Mouse (Mus musculus): ENCODE data around the gene Agap3.

Gene Agap3

DNA sequence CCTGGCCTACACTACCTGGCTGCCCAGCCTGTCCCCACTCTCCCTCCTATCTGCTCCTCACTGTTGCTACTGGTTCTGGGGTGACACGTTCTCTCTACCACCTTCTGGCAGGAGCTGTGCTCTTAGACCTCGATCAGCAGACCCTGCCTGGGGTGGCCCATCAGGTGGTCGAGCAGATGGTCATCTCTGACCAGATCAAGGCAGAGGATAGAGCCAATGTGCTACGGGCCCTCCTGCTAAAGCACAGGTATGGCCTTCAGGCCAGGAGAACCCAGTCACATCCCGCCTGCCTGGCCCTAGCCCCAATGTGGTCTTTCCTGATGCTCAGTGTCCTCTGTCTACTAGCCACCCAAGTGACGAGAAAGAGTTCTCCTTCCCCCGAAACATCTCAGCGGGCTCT, 18.0 kb upstream of the Agap3 start:
- DNase-seq: peak; percentile 90

DNA sequence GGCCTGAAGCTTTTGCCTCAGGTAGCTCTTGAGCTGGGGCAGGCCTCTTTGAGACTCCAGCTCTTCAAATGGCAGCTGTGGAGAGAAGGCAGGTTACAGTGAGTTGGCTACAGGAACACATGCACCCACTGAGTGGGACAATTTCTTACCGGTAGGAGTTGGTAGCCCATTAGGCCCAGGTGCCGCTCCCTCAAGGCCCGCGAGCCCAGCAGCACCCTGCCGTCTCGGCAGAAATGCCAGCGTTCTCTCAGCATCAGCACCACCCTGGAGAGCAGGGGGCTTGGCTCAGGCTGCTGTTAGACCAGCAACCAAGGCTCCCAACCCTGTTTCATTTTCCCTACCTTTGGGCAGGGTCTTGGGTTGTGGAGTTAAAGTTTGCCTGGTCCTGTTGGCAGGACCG, 10.8 kb upstream of the Agap3 start:
- DNase-seq: peak; percentile 92

DNA sequence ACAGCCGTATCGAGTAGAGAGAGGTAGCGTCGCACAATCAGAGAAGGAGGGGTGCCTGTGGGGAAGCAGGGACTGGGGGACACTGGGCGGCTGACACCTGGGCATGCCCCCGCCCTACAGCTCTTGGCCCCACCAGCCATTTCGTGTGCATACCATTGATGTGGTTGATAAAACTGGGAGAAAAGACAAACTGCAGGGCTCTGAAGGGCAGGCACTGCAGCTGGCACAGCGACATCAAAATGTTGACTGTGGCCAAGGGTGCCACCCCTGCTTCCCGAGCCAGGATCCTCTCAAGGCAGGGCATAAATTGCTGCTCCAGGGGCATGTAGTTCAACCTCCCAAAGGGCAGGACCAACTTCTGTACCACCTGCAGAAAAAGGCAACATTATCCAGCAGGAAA, 9.9 kb upstream of the Agap3 start:
- DNase-seq: peak; percentile 93

DNA sequence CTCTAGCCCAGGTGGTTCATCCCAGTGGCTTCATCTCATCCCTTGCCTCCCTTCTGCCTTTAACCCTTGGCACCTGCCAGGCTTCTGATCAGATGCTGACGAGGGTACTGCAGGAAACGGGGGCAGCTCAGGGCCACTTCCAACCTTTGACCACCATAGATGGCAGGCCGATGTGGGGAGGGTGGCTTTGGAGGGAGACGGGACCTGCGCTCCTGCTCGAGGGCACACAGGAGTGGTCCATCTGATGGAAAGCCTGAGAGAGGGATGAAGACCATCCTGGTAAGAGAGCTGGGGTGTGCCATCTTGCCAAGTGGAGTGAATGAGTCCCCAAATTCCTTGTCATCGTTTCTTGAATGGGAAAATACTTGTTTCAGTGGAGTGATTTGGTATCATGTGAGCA, 8.8 kb upstream of the Agap3 start:
- peak; percentile 91 for DNase-seq

DNA sequence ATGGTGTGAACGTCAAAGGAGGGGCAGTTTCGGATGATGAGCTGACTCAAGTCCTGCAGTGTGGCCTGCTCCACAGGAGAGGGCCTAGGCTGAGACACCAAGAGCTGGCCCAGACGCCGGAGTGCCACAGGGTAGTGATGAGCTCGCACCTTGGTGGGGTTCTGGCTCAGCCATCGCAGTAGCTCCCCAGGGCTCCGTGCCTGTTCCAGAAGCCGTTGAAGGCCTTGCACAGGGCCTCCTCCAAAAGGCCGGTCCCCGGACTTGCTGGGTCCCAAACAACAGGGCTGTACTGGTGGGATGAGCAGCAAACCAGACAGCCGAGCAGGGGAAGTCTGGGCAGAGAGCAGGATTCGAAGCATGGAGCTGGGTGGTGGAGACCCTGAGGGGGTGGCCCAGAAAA, 8.1 kb upstream of the Agap3 start:
- peak; percentile 93 for DNase-seq

DNA sequence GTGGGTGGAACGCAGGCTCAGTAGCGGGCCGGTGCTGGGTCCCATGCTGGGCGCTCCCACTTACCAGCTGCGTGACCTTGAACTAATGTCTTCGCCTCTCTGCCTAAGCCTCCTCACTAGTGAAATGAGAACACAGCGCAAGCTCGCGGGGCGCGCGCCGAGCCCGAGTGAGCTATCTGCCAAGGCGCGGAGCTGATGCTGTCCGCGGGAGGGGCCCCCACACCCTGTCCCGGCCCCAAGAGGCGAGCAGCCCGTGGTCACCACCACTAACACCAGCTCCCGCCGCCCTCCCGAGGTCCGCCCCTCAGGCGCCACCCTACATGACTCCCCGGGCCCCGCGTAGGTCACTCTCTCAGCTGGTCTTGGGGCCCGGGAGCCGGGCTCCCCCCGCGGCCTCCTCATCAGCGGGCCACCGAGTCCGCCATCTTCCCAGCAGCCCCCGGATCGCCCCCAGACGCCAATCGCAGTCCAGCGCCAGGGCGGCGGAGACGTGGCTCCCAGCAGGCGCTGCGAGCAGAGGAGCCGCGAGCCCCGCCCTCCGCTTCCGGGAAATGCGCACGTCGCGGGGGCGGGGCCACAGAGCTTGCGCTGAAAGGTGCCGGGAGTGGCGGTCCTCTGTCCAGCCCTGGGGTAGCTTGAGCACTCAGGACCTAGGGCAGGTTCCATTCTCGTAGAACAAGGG, 7.1 kb upstream of the Agap3 start, which contains the start of gene Fastk:
TSS of gene Fastk (minus strand) at position 542 of the 682 bp plus-strand sequence.
- DNase-seq: peak; percentile 99

DNA sequence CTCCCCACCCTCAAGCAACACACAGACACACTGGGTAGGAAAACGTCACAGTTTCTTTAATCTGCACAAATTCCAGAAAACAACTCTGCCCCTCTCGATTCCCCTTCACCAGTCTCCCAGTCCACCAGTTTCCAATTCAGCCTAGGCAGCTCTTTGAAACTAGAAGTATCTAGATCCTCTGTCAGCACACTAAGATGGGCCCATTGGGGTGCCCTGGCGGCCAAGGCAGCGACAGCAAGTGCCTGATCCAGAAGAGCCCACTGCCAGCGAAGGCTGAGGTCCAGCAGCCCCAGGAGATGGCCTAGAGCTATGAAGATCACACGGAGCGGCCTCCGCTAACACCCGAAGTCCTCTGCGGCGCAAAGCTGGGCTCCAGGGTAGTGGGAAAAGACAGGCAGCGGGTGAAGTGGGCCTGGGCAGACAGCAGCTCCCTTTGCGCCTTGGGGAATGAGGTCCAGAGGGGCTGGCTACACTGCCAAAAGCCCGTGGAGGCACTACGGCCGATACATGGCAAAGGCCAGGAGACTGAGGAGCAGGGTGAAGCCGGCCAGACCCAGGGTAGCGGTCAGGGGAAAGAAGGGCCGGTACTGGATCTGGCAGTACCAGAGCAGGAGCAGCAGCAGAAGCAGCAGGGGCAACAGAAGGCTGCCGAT, 6.4 kb upstream of the Agap3 start:
- peak; percentile 95 for DNase-seq

DNA sequence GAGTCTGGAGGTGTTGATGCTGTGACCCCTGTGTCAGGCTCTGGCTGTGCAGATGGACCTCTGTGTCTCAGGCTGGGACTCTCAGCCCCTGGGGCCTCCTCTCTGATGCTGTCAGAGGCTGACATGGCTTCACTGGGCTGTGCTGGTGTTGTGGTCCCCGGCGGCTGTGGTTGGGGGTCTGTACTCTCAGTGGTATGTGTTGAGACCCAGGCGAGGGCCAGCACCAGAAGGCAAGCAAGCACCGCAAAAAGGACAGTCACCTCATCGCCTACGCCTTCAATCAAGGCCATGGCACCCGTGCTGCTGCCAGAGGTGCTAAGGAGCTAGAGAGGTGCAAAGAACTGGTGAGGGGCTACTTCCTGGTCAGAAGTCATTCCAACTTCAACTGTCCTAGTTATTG, 5.3 kb upstream of the Agap3 start:
- peak; percentile 95 for DNase-seq

DNA sequence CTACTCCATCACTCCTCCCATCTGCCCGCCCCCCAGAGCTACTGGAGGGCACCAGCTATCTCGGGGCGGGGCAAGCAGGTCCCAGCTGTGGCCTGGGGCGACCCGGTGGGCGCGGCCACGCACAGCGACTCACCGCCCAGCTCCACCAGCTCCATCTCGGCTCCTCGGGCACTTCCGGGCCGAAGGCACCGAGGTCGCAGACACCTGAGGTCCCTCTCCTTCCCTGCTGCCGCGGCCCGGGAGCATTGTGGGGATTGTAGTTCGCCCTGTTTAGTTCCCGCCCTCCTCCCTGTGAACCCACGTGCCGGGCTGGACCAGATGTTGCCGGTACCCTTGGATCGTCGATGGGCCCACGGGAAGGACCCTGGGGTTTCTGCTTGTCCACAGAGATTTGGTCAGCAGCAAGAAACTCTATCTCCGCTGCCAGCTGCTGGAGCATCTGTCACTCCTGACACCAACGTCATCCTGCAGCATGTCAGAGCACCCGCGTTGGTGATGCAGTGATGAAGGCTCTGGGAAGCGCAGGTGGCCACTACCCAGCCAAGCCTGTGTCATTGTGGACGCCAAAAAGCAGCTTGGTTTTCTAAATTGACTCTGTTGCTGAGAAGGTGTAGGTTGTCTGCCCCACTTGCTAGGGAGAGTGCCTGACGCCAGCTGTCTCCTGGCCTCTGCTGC, 4.2 kb upstream of the Agap3 start, which contains the start of gene Tmub1:
TSS of gene Tmub1 (minus strand) at position 231 of the 675 bp plus-strand sequence.
- peak; percentile 99 for DNase-seq

DNA sequence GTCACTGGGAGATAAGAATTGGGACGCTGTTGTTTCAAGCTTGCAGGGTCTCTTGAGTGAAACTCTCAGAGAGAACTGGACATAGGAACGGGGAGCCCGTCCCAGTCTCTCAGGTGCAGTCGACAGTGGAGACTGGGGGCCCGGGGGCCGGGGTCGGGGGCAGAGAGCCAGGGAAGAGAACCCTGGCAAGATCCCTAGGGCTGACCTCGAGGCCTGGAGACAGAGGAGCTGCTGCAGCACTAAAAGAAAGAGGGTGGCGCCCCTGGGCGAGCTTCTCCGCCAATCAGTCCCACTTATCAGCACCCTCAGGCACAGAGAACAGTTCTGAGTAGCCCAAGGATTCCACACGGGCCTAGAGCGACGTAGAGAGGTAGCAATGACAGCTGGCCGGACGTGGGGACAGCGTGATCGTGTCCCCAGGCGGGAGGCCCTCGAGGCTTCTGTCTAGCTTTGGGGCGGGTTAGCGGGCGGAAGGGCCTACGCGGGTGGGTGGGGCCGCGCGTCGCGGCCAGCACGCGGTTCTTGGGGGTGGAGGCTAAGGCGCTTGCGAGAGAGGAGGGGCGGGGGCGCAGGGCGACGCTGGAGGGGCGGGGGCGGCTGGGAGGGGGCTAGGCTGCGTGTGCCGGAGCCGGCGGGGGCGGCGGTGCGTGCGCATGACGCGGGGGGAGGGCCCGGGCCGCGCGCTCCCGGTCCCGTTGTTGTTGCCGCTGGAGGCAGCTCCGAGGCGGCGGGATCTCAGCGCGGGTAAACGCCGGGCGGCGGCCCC, 530 bp upstream of the Agap3 start:
- peak; percentile 99 for DNase-seq

DNA sequence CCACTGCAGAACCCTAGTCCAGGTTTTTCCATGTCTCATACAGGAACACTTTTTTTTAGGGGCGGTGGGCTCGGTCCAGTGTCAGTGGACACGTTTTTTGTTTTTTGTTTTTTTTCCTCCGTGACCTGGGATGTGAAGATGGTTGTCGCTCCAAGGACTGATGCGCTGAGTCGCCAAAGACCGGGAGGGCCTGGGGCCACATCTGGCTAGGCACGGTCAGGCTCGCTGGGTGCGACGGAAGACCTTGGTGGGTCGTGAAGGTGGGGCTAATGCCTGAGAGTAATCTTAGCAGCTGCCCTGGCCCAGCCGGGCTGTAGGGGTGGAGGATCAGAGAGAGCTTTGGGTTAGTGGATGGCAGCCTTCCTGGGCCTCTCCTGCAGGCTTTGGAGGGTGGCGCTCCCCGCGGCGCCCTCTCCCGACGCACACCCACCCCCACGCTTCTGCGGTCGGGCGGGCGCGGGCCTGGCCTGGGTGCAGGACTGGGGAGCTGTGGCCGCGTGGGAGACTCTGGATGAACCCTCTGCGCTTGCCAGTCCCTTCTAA, 785 bp downstream of the Agap3 start:
- DNase-seq: peak; percentile 96

DNA sequence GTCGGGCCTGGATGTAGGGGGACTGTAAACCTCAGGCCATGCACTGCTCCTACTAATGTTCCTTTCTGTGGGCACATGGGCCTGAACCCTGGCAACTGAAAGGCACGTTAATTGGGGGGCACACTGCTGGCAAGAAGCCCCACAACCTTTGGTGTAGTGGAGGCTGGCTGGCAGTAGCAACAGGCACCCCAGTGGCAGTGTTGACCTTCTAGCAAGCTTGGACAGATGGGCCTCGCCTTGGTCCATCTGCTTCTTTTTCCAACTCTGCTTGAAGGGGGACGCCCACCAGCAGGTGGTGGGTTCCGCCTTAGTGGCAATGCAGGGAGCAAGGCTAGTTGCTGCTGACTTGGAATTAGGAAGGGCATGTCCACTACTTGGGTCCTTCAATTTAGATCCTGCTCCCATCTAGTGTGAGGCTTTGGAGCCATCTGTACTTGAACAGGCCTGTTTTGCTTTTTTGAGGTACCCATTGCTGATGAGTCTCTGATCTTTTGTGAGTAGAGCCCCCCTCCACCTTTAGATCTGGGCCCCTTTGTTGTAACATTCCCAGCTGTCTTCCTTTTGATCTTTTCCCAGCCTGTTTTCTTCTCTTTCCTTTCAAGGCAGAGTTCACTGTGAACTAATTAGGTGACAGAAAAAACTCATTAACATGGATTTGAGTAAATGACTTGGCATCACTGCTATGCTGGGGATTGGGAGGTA, 1.5 kb downstream of the Agap3 start:
- DNase-seq: no peak

DNA sequence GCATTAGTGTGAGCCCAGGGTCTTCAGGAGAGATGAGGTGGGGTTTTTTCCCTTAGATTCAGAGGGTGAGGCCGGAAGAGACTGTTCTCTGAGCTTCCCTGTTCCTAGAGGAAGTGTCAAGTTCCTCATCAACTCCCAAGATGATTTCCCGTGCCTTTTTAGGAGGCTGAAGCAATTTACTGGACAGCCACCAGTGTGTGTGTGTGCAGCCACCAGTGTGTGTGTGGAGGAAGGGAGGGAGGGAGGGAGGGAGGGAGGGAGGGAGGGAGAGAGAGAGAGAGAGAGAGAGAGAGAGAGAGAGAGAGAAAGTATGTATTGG, 2.0 kb downstream of the Agap3 start:
- DNase-seq: peak; percentile 94

DNA sequence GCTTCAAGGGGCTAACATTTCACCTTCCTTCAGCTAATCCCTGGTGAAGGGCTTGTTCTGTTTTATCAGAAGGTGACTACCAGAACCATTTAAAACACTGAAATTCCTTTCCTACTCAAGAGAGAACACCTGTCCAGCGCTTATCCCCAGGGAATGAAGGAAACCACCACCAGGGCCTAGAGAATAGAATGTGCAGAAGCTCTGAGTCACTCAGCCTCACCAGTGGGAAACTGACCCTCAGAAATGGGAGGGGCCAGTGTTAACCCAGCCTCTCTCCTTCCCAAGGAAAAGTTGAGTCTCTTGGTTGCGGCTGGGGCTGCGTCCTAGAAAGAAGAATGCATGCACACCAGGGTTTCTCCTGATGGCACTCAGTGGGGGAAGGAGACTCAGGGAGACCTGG, 3.1 kb downstream of the Agap3 start:
- DNase-seq: no peak

DNA sequence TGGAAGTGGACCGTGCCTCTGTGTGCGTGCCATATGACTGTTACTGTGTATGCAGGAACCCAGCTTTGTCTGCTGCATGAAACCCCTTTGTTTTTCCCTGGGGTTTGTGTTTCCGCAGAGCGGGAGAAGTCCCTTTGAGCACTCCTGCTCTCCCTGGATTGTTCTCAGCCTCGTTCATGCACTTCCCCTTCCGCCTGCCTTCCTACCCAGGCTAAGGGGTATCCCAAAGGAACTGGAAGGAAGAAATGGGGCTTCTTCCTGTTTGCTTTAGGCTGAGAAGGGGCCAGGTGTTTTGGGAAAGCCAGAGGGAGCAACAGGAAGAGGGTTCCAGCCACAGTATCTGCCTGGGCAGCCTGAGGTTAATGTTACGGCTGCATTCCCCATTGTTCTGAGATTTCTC, 3.6 kb downstream of the Agap3 start:
- peak; percentile 93 for DNase-seq

DNA sequence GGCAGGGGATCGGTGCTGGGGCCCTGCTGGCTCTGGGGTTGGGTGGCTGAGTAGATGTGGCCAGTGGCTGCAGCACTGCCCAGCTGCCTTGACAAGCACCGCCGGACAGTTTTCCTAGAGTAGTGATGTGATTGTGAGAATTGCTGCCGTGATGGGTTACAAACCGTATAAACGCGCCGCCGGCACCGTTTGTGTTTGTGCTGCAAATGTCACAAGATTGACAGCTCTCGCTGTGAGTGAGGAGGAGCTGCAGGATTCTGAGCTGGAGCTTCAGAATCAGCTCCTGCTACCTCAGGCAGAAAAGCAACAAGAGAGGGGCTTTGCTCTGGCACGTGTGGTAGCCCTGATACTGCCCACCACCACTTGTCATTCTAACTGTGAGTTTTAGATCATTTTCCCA, 14.8 kb downstream of the Agap3 start:
- no peak for DNase-seq

DNA sequence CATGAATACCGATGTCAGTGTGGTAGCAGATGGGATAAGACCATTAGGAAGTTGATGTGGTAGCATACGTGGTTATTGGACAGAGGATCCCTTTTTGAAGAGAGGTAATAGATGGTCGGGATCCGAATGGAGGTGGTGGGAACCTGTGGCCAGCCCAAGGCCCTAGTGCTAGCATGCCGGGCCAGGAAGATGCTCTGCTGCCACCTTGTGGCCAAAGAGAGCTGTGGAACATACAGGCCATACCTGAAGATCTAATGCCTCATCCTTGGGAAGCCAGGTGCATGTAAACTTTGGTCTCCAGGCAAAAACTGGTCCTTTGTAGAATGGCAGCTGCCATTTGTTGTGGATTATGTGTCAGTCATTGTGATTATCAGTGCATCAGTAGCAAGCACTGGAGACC, 18.6 kb downstream of the Agap3 start:
- peak; percentile 96 for DNase-seq

DNA sequence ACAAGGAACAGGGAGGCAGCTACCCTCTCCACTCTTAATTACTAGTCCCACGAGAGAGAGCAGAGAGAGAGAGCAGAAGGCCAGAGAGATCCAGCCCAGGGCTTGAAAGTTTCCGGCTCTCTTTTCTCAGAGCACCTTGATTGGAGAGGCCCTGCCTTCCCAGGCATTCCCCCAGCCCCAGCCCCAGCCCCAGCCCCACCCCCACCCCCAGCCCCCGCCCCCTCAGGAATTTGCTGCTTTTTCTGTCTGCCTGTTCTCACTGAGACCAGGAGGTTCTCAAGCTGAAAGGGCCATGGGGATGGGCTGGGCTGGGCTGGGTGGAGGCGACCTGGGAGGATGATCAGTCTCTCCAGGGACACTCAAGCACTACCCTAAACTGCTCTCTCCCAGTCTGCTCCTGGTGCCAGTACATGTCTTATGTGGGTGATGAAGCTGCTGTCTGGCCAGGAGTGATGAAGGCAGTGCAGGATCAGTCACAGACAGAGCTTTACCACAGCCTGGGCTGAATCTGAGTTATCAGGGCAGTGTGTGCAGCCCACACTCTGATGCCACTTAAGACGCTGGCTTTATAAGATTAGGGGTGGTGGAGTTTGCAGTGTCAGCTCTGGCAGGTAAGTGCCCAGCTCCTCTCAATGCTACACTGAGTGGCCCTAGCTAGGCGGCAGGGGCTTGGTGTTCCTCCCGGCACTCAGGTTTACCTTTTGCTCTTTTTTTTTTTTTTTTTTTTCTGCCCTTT, 21.1 kb downstream of the Agap3 start:
- DNase-seq: no peak

DNA sequence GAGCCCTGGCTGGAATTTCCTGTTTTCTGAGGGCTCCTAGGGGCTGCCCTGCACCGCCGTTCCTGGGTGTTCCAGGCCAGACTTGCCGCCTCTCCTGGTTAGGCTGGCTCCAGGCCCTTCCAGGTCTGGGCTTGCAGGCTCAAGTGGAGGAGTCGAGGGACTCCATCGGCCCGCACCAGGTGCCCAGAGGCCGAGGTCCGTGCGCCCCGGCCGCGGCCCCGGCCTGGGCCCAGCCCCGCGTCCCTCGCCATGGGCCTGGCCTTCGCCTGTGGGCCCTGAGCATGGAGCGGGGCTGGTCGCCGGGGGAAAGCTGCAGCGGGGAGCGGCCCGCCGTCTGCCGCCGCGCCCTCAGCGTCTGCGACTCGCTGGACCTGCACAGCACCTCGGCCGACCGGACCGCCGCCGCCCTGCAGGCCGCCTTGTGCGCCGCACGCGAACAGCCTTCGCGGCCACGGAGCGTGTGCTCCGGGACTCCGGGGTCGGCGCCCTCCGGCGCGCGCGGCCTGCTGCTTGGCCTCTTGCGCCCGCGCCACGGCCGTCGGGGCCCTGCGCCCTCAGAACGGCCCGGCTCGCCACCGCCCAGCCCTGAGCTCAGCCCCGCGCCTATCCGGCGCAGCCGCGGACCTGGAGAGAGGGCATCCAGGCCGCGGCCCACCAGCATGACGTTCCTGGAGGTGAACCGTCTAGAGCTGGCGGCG, 22.2 kb downstream of the Agap3 start:
- DNase-seq: no peak

DNA sequence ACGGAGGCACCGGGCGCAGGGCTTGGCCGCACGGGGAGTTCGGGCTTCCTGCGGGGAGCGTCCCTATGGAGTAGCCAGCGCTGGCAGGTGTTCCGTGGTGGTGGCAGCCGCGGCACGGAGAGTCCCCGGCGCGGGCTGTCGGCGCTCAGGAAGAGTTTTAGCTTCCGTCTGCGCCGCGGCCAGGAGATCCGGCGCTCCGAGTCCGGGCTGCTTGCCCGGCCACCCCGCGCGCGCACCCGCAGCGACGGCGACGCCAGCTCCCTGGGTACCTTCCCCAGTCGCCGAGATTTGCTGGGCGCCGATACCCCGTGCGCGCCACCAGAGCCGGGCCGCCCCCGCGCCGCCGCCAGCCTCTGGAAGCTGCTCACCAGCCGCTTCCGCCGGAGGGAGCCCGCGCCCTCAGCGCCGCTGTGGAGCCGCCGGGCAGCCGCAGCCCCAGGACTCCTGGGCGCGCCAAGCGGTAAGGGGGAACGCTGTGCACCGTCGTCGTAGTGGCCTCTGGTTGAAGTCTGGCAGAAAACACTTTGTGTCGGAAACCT, 22.8 kb downstream of the Agap3 start:
- DNase-seq: peak; percentile 93
